Mouse (Mus musculus) inflammation-experienced regulatory T-cells, adult 6 months (primary cell): ENCODE measurements around the gene Slc25a11. TPM values are rescaled to one million over a fixed set of nuclear protein-coding genes. Genes with fewer than 3 reads are reported as not detected.
A peak's percentile ranks its signal among the peaks of the same experiment; 100 is the strongest.

Source experiments
- ATAC-seq: one replicate; pipeline ENCODE4 v1.8.0; 2017
- polyA plus RNA-seq, 3 experiments: library from polyadenylated mRNA; unstranded; fragments of 100-300 nt; shearing (Covaris generic); gene quantifications; one replicate each; pipeline ENCODE4 v1.2.1; 2017

Gene Slc25a11
- polyA plus RNA-seq, 3 experiments from 2014 or later, result 85.3 to 111 (median 111) TPM

DNA sequence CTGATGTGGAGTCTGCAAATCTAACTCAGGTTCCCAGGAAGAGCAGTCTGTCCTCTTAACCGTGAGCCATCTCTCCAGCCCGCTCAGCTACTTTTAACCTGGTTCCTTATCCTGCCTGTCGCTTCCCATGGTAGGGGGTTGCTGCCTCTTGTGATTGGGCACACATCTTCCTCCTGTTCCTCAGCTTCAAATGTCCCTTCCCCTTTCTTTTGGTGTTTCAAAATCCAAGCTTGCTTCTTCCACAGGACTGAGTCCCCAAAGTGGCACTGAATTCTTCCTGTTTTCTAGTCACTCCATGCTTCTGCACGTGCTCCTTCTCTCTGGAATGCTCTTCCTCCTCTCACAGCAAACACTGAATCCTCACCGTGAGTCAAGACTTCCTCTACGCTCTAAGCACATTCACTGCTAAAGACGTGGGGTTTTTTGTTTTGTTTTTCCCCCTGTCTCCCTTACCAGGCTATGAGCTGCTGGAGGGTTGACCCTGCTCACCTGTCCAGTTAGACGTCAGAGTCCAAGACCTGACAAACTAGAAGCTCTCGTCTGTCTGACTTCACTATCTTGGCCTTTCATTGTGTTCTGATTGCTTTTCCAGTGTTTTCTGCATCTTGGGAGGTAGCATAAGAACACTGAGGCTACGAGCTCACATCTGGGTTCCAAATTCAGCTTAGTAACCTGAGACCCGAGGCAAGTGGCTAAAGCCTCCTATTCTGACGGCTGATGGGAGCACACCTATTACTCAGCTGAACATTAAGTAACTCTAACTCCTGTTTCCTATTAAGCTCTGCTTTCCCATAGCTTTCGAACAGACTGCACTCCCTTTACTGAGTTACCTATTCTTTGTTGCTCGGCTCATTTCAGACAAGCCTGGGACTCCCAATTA lies 20.2 kb upstream of the Slc25a11 start:
- no peak for ATAC-seq

DNA sequence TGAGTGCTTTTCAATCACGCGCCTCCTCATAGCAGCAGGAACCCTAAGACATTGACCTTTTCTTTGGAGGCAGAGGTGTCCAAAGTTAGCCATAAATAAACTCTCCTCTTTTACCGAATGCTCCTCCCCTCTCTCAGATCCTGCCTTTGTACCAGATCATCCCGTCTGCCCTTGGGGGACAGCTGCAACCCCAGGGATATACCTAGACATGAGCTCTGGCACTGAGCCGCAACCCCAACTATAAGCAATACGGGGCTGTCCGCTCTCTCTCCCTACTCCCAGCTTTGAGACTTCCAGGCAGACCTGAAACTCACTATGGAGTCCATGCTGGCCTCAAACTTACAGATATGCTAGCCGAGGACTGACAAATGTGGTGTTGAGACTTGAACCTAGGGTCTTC lies 19.4 kb upstream of the Slc25a11 start:
- no peak for ATAC-seq

DNA sequence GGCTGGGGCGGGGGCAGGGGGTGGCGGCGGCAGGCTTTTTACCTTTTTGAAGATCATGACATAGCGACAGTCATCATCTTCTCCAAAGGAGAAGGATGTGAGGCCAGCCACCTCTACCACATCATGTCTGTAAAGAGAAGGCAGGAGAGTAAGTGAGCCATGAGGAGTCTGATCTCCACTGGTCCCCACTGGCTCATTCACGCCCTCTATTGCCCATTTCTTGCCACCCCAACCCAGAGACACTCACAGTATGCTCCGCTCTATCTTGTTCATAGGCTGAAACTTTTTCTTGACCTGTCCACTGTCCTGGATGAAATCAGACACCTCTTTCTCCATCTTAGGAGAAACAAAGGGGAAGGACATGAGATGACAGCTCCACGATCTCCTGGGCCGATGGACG lies 17.5 kb upstream of the Slc25a11 start:
- no peak for ATAC-seq

DNA sequence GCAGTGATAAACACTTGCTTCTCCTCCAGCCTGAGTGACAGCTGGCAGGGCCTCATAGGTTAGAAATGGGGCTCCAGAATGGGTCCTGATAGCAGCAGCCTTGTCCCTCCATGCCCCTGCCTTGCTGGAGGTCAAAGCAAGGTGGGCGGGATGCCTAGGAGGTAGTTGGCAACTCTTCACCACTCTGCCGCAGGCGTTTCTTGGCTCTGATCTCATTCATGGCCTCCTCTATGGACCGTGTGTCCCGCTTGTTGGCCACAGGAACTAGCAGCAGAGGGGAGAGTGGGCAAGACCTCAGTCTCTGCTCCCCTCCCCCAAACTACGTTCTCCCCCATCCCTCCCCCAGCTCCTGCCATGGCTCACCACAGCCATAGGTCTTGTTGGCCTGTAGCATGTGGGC lies 16.7 kb upstream of the Slc25a11 start:
- ATAC-seq, result no peak

DNA sequence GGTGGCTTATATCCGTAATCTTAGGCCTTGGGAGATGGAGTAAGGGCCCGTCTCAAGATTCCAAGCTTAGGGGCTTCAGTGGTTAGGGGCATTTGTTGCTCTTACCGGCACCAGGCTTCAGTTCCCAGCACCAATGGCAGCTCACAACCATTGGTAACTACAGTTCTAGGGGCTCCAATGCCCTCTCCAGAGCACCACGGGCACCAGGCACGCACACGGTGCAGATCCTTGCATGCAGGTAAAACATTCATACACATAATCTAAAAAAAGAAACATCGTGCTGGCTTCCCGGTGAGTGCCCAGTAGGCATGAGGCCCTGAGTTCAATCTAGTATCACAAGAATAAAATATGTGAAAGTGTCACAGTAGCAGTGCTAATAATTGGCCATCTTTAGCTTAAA lies 15.8 kb upstream of the Slc25a11 start:
- ATAC-seq, result no peak

DNA sequence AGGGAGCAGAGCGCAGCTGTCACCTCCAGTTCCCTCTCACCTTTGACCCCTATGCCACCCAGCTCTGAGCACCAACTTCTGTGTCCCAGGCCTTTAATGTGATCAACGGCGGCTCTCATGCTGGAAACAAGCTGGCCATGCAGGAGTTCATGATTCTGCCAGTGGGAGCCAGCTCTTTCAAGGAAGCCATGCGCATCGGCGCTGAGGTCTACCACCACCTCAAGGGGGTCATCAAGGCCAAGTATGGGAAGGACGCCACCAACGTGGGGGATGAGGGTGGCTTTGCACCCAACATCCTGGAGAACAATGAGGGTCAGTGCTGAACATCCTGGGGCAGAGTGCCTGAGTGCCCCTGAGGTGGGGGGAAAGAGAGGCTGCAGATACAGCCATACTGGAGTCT lies 13.3 kb upstream of the Slc25a11 start:
- no peak for ATAC-seq

DNA sequence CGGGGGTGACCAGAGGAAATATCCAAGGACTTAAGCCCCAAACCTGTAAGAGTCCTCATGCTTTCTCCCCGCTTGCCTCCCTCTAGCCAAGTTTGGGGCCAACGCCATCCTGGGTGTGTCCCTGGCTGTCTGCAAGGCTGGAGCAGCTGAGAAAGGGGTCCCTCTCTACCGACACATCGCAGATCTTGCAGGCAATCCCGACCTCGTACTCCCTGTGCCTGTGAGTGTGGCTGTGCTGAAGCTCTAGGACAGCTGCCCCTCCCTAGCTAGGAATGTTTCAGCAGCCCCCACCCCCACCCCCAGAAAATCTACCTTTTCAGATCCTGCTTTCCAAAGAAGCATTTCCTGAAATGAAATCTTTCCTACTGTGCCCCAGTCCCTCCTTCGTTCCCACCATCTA lies 11.7 kb upstream of the Slc25a11 start:
- no peak for ATAC-seq

DNA sequence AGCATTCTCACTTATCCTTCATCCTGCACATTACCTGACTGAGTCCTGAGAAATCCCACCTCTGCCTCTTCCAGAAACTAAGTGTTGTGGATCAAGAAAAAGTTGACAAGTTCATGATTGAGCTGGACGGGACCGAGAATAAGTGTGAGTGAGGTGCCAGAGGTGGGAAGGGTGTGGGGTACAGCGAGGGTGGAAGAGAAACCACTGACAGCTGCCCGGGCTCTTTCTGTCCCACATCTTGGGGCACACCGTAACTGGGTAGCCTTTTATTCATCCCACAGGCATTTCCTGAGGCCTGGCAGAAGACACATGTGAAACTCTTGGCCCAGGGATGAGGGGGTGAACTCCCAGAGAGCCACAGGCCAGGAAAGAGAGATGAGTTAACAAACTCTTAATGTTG lies 11.2 kb upstream of the Slc25a11 start:
- ATAC-seq, result no peak

DNA sequence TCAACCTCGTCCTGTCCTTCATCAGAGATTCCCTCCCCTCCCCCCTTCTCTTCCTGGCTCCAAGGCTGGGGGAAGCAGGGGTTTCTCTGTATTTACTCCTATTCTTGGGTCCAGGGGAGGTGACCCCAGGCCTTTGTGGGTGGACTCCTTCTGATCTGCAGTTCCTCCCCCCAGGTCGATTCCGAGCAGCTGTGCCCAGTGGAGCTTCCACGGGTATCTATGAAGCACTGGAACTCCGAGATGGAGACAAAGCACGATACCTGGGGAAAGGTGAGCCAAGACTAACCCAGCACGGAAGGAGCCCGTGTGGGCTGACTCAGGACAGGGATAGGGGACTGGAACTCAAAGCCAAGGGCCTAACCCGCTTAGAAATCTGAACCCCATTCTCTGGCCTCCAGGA lies 10.7 kb upstream of the Slc25a11 start:
- ATAC-seq, result no peak

DNA sequence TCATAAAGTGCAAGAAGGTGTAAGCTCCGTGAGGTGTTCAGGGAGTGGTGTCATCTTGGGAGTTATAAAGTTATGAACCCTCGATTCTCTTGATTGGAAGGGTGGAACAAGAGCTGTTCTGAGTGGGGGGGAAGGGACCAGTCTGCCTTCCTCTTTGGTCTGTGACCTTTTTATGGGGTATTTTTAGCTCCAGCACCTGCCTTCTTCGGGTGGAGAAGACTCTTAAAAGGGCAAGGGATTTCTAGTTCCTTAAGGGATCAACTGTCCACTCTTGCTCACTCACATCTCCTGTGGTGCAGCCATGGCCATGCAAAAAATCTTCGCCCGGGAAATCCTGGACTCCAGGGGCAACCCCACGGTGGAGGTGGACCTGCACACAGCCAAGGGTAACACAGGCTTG lies 10.3 kb upstream of the Slc25a11 start:
- no peak for ATAC-seq

DNA sequence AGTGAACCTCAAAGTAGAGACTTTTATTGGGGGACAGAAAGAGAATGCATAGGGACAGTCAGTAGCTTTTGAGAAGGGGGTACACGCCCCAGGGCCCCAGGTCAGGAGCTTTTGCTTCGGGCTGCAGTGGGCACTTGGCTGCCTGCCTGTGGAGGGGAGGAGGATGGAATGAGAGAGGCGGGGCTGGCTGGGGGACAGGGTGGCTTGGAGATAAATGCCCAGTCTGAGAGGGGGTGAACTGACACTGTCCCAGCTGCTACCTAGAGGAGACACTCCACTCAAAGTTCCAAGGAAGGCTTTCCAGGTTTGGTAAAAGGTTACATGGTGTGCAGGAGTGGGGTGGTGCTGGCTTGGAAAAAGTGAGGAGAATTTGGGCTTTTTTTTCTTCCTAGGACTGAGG lies 9.7 kb upstream of the Slc25a11 start, which contains the start of gene Eno3:
Gene Eno3 (plus strand): TSS at position 239 of the 400 bp plus-strand sequence.
- ATAC-seq, result no peak

DNA sequence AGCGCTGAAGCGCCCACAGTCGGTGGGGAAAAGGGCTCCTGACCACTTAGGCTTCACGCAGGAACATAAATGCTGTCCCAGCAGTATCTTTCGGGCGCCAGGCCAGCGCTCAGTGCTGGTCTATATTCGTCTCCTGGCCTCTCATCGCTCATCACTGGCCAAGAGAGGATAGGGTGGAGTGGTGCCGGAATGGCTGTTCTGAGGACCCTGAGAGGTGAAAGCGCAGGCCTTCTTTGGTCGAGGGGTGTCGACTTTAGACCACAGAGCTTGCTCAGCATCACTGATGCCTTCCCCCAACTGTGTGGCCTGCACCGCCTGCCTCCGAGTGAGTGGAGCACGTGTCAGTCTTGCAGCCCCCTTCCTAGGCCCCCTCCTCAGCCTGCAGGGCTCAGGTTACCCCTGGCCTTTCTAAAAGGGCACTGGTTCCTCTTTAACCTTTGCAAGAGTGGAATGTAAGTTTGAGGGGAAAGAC lies 9.2 kb upstream of the Slc25a11 start:
- no peak for ATAC-seq

DNA sequence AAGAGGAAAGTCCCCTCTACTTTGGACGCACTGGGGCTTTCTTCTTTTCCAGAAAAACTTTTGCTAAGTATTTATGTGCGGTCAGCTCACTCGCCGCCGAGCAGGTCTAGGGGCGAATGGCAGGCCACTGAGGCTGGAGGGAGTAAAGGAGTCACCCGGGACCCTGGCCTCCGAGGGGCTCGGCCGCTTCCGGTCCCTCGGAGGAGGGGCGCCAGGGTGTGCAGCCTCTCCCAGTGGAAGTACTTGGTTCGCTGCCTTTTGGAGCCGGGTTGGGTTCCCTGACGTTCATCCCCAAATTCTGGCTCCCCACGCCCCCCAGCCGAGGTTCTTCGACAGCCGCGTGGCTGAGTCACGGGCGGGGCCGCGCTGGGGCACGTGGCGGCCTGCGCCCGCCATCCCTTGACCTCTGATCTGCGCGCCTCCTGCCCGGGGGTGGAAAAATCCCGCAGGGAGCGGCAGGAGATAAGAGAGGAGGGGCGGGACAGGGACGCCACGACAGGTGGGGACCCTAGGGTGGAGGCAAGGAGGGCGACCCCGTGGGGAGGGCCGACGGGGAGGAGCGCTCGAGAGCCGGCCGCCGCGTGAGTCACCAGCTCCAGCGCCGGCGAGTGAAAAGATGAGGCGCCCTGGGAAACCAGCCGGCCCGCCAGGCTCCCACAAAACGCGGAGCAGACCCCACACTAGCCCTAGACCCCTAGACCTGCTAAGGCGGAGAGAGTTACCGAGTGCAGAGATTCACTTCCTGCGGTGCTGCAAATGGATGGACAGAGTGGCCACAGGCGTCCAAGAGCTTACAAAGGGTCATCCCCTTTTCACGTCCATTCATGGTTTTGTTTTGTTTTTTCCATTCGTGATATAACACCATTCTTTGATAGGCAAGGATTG lies 8.5 kb upstream of the Slc25a11 start:
- ATAC-seq, result peak; percentile 9

DNA sequence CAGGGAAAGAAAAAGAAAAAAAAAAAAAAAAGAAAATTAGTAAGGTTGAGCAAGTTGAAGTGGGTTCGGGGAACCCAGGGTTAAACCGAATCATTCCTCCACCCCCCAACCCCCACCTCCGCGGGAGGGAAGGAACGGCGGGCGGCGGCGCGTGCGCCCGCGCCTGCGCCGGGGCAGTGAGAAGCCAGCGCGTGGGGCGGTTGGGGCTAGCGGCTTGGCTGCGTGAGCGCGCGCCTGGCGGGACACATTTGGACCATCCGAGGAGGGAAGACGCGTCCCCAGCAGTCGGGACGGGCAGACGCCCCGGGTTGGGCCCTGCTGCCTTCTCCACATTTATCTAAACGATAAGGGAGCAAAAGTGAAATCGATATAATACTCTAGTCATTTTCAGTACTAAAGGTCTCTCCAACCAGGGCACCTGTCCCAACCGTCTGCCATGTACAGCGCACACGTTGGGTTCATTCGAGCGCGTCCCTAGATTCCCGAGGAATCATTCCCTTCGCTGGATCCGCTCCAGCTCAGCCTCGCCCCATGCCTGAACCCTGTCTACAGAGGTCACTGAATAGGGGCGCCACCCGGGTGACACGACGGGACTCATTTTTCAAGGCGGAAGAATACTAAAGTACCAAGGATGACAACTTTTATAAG lies 7.8 kb upstream of the Slc25a11 start:
- peak; percentile 27 for ATAC-seq

DNA sequence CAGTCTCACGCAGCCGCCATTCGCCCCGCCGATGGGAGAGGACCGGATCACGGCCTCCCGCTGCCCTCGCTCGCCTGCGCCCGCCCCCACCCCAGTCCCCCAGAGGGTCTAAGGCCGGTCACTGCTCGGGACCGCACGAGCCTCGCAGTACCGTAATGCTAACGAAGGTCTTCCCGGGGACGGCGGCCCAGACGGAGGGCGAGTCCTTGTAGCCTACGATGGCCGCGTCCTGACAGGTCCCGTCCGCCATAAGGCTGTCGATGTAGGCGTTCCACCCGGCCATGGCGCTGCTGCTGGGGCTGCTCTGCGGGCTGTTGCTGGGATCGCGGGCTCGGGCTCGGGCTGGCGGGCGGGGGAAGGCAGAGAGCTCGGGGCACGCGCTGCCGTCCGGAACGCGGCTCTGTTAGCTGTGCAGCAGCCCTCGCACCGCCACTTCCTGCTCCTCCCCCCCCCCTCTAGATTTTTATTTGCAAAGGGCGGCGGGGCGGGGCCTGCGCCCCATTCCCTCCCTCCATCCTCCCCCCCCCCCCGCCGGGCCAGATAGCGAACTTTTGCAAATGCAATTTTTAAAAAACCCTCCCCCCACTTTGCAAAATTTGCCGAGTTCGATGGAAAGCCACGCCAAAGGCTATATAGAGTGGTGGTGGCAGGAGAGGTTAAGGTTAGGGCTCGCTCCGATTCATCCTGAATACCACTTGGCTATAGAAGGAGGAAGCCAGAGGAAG lies 7.1 kb upstream of the Slc25a11 start, which contains the start of gene Pfn1:
Gene Pfn1 (minus strand): TSS at position 447 of the 725 bp plus-strand sequence.
- peak; percentile 45 for ATAC-seq

DNA sequence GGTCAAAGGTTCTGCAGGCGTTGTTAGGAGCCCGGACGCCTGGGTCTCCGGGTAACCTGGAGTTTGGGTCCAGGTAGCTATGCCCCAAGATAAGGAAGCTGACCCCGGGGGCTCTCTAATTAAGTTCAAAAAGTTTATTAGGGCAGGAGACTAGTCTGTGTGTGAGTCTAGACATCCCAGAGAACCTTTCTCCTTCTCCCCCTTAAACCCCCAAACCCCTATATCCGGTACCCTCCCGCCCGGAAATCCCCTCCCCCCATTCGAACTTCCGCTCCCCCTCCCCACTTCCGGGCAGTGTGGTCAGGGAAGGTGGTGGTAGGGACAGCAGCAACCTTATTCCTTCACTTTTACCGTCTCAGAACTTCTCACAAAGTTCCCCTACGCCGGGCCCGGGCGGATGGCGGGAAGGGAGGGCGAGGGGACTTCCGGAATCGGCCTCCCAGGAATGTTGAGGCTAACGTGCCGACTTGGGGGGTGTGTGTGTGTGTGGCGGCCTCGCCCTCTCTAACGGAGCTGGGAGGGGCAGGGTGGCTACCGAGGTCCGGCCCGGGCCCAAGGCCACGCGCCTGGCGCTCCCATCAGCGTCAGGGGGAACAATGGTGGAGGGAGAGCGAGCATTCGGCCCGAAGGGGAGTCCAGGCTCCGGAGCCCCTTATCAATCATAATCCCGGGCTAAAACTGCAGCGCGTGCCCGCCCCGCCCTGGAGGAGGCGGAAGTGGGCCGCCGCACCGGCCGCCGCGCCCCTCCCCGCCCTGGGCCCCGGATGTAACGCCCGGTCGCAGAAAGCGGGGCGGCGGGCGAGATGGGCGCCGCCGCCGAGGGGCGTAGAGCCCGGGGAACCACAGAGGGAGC lies 6.3 kb upstream of the Slc25a11 start:
- ATAC-seq, result no peak

DNA sequence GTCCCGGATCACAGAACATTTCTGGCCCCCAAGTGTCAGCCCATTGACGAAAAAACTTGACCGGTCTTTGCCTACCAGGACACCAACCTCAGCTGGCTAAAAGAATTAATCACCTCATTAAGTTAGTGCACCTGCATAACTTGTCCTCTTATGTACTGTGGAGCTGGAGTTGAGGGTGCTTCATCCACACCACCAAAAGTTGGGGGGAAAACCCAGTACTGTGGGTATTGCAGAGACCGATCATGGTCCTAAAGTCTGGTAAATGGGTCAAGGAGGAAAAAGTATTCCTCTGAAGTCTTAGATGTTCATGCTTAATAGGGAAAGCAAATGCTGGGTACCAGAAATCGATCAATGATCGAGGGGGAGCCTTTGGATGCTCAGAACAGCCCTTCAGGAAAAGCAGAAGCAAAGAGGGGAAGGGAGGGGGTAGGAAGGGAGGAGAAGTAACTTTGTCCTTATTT lies 5.6 kb upstream of the Slc25a11 start:
- ATAC-seq, result no peak

DNA sequence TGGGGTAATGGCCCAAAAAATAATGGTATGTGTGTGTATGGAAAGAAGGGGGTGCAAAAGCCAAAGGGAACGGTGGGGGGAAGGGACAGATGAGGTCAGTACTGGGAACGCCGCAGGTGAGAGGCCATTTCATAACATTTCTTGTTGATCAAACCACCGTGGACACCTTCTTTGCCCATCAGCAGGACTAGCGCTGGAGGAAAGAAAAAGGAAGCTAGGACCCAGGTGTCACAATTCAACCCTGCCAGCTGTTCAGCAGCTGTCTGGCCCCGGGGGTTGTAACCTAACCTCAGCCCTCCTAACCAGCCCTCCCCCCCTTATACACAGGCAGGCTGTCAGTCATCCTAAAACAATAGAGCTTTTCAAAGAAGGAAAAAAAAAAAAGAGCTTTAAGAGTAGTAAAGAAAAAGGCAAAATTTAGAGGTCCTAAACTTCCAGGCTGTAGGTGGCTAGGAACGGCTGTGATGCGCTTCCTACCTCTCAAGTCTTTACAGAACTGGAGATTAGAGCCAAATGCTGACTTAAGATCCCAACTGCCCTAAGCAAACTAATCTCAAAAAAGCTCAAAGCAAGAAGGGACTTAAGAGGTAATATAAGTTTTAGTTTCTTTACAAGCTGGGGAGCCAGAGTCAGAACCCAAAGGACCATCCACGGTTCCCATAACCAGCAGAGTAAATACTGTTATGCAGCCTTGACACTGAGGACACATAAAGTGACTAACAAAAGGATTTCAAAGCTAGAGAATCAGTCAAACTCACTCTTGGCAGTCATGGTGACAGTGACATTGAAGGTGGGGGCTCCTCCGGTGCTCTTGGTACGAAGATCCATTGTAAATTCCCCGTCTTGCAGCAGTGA lies 5.0 kb upstream of the Slc25a11 start:
- no peak for ATAC-seq

DNA sequence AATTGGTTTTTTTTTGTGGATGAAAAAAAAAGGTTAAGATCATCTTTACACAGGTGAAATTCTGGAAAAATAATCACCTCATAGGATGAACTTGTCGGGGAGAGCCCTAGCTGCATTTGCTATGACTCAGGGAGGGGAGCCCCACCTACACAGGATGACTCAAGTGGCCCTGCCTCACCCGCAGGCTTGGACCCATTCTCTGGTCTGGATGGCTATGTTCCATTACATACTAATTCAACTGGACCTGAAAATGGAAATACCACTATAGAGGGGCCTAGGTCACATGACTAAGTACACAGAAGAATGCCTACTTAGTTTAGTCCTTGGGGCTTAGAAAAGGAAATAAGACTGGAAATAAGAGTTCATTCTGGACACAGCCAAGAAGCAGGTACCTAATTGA lies 4.1 kb upstream of the Slc25a11 start:
- no peak for ATAC-seq
